8 mouse cellular contexts compared by ENCODE assay signal in the genomic region with DNA sequence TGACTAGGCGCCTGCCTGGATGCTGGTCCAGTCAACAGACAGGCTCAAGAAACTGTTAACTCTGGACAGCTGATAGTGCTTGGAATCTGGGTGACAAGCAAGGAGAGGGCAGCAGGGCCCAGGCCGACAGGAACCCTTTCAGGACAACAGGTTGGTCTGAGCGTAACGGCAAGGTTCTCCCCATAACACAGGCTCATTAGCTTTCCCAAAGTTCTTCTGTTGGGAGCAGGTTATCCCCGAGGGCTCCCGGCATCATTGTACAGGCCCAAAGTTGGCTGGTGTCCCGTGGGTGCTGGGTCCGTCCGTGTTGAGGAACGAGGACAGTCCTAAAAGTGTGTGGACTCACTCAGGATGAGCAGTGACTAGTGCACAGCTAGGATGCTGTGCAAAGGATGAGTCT. TPM values are rescaled to one million over a fixed set of nuclear protein-coding genes. Genes with fewer than 3 reads are reported as not detected.
DNase-seq lines count a peak whose midpoint lies in the region; ATAC-seq and TF ChIP-seq lines count a peak whose summit lies in the region.

No protein-coding gene starts in this region.

- ATAC-seq in kidney, embryonic 15.5 days (replicated peaks; ENCODE audit: low FRiP score): no peak
- ATAC-seq in embryonic facial prominence, embryonic 14.5 days (ENCODE audit: low read depth): no peak
- ATAC-seq in intestine, embryonic 16.5 days: no peak
- no peak for ATAC-seq in neural tube, embryonic 13.5 days (ENCODE audit: low read depth)

- peaks cover 19% of the 10 kb centered on the region for H3K27me3 ChIP-seq in kidney, embryonic 15.5 days
- no peaks in the 10 kb centered on the region for H3K27me3 ChIP-seq in kidney, adult 2 months (replicated peaks; ENCODE audit: control insufficient read depth, insufficient read depth, low read length)
- H3K27me3 ChIP-seq in embryonic facial prominence, embryonic 14.5 days (replicated peaks; ENCODE audit: control insufficient read depth, insufficient read depth, low read length): 0 out of 2 replicates have a peak, but pooled peaks cover 5% of the 10 kb centered on the region
- H3K27me3 ChIP-seq in intestine, embryonic 16.5 days (replicated peaks; ENCODE audit: control insufficient read depth, insufficient read depth, low read length): no peaks in the 10 kb centered on the region
- peaks cover 32% of the 10 kb centered on the region for H3K27me3 ChIP-seq in neural tube, embryonic 13.5 days

- TF ChIP-seq POLR2A in kidney, adult 2 months (IDR thresholded peaks at IDR 0.05; ENCODE audit: low read depth, low read length): no peak

- peak overlapping the region; percentile 89 for H3K4me2 ChIP-seq in kidney, embryonic 15.5 days
- peak overlapping the region; percentile 65 for H3K4me2 ChIP-seq in embryonic facial prominence, embryonic 14.5 days (ENCODE audit: low read depth, low read length)
- peak overlapping the region; percentile 83 for H3K4me2 ChIP-seq in intestine, embryonic 16.5 days (ENCODE audit: low read depth, low read length)
- peak overlapping the region; percentile 62 for H3K4me2 ChIP-seq in neural tube, embryonic 13.5 days

- WGBS in kidney, embryonic 15.5 days: 17% methylated on average over 10 of the region's 10 CpGs
- WGBS in kidney, adult 2 months: 63% methylated on average over 10 of the region's 10 CpGs
- WGBS in embryonic facial prominence, embryonic 14.5 days: 13% methylated on average over 10 of the region's 10 CpGs
- WGBS in intestine, embryonic 16.5 days: 28% methylated on average over 10 of the region's 10 CpGs
- 13% methylated on average over 10 of the region's 10 CpGs for WGBS in neural tube, embryonic 13.5 days

- H3K9ac ChIP-seq in kidney, embryonic 15.5 days: peak overlapping the region; percentile 64
- peak overlapping the region; percentile 65 for H3K9ac ChIP-seq in embryonic facial prominence, embryonic 14.5 days (ENCODE audit: low read depth, low read length)
- H3K9ac ChIP-seq in intestine, embryonic 16.5 days (ENCODE audit: low read depth, low read length): peak overlapping the region; percentile 76
- H3K9ac ChIP-seq in neural tube, embryonic 13.5 days: peak overlapping the region; percentile 63; the same call in 1 of the 2 replicates

- no peaks in the 10 kb centered on the region for H3K36me3 ChIP-seq in kidney, embryonic 15.5 days
- no peaks in the 10 kb centered on the region for H3K36me3 ChIP-seq in kidney, adult 2 months (ENCODE audit: control insufficient read depth, insufficient read depth, low read length)
- H3K36me3 ChIP-seq in embryonic facial prominence, embryonic 14.5 days (ENCODE audit: control insufficient read depth, insufficient read depth, low read length): peaks cover 6% of the 10 kb centered on the region; the same call in 1 of the 2 replicates
- no peaks in the 10 kb centered on the region for H3K36me3 ChIP-seq in intestine, embryonic 16.5 days (ENCODE audit: control insufficient read depth, insufficient read depth, low read length)
- no peaks in the 10 kb centered on the region for H3K36me3 ChIP-seq in neural tube, embryonic 13.5 days

- DNase-seq in kidney, adult 2 months: no peak
- DNase-seq in embryonic facial prominence, embryonic 14.5 days (ENCODE audit: low spot score): no peak
- DNase-seq in right cerebral cortex, postnatal 14 days: no peak
- no peak for DNase-seq in right cerebral cortex, postnatal 10 days (ENCODE audit: low spot score in 2 of 2)
- DNase-seq in testis, postnatal 10 days (ENCODE audit: low spot score): no peak

- no peak for TF ChIP-seq CTCF in kidney, adult 2 months (conservative IDR thresholded peaks at IDR 0.05; ENCODE audit: insufficient read depth, insufficient read length, low read depth, low read length)

- no peaks in the 10 kb centered on the region for H3K9me3 ChIP-seq in kidney, embryonic 15.5 days (replicated peaks)
- H3K9me3 ChIP-seq in embryonic facial prominence, embryonic 14.5 days (ENCODE audit: control insufficient read depth, low read length): no peaks in the 10 kb centered on the region
- H3K9me3 ChIP-seq in intestine, embryonic 16.5 days (ENCODE audit: control insufficient read depth, low read length): no peaks in the 10 kb centered on the region
- H3K9me3 ChIP-seq in neural tube, embryonic 13.5 days: no peaks in the 10 kb centered on the region

- H3K27ac ChIP-seq in kidney, embryonic 15.5 days: peak overlapping the region; percentile 59; the same call in 1 of the 2 replicates
- no peak overlapping the region for H3K27ac ChIP-seq in kidney, adult 2 months (ENCODE audit: insufficient read depth, low read depth, low read length)
- 0 out of 2 replicates have a peak overlapping the region, but pooled peaks have one; percentile 39 for H3K27ac ChIP-seq in embryonic facial prominence, embryonic 14.5 days (replicated peaks; ENCODE audit: low read depth, low read length)
- H3K27ac ChIP-seq in intestine, embryonic 16.5 days (ENCODE audit: low read length): peak overlapping the region; percentile 73
- H3K27ac ChIP-seq in neural tube, embryonic 13.5 days (replicated peaks): no peak overlapping the region

- H3K4me3 ChIP-seq in kidney, embryonic 15.5 days (replicated peaks): peak overlapping the region; percentile 61
- H3K4me3 ChIP-seq in kidney, adult 2 months (ENCODE audit: insufficient read depth, low read depth, low read length): no peak overlapping the region
- peak overlapping the region; percentile 53 for H3K4me3 ChIP-seq in embryonic facial prominence, embryonic 14.5 days (ENCODE audit: low read depth, low read length)
- peak overlapping the region; percentile 65 for H3K4me3 ChIP-seq in intestine, embryonic 16.5 days (ENCODE audit: low read length)
- peak overlapping the region; percentile 43 for H3K4me3 ChIP-seq in neural tube, embryonic 13.5 days

- peaks cover 48% of the 10 kb centered on the region for H3K4me1 ChIP-seq in kidney, embryonic 15.5 days
- no peaks in the 10 kb centered on the region for H3K4me1 ChIP-seq in kidney, adult 2 months (ENCODE audit: control insufficient read depth, insufficient read depth, low read length)
- H3K4me1 ChIP-seq in embryonic facial prominence, embryonic 14.5 days (ENCODE audit: control insufficient read depth, insufficient read depth, low read length): peaks cover 20% of the 10 kb centered on the region; the same call in 1 of the 2 replicates
- peaks cover 33% of the 10 kb centered on the region for H3K4me1 ChIP-seq in intestine, embryonic 16.5 days (ENCODE audit: control insufficient read depth, insufficient read depth, low read length)
- peaks cover 37% of the 10 kb centered on the region for H3K4me1 ChIP-seq in neural tube, embryonic 13.5 days (replicated peaks)

RNA-seq across cellular contexts. Expression of a gene that starts 1.6 kb away (rescaled TPM):
- polyA plus RNA-seq in kidney, embryonic 15.5 days (2015; fragmentation: Nextera tagmentation; extraction: Ambion mirVana): 54.0 and 66.0 TPM in 2 replicates
- 2.0 and 2.9 TPM in 2 replicates for polyA plus RNA-seq in kidney, adult 2 months (2012; rRNA removed)
- polyA plus RNA-seq in embryonic facial prominence, embryonic 14.5 days (2014; fragmentation: Nextera tagmentation; extraction: Ambion mirVana): 35.2 and 39.9 TPM in 2 replicates
- polyA plus RNA-seq in intestine, embryonic 16.5 days (2015; fragmentation: Nextera tagmentation; extraction: Ambion mirVana): 83.8 and 92.6 TPM in 2 replicates
- polyA plus RNA-seq in neural tube, embryonic 13.5 days (2015; fragmentation: Nextera tagmentation; extraction: Ambion mirVana): 12.7 and 16.8 TPM in 2 replicates

RNA-seq across cellular contexts. Expression of a gene that starts 17.2 kb away (rescaled TPM):
- polyA plus RNA-seq in kidney, embryonic 15.5 days (2015; fragmentation: Nextera tagmentation; extraction: Ambion mirVana): 8.0 and 8.4 TPM in 2 replicates
- 2.9 and 3.5 TPM in 2 replicates for polyA plus RNA-seq in kidney, adult 2 months (2012; rRNA removed)
- polyA plus RNA-seq in embryonic facial prominence, embryonic 14.5 days (2014; fragmentation: Nextera tagmentation; extraction: Ambion mirVana): 4.6 and 5.5 TPM in 2 replicates
- polyA plus RNA-seq in intestine, embryonic 16.5 days (2015; fragmentation: Nextera tagmentation; extraction: Ambion mirVana): 3.6 and 4.3 TPM in 2 replicates
- polyA plus RNA-seq in neural tube, embryonic 13.5 days (2015; fragmentation: Nextera tagmentation; extraction: Ambion mirVana): 3.9 and 4.2 TPM in 2 replicates

RNA-seq across cellular contexts. Expression of a gene that starts 41.3 kb away (rescaled TPM):
- 129 and 140 TPM in 2 replicates for polyA plus RNA-seq in kidney, embryonic 15.5 days (2015; fragmentation: Nextera tagmentation; extraction: Ambion mirVana)
- 63.3 and 71.0 TPM in 2 replicates for polyA plus RNA-seq in kidney, adult 2 months (2012; rRNA removed)
- 59.6 and 65.2 TPM in 2 replicates for polyA plus RNA-seq in embryonic facial prominence, embryonic 14.5 days (2014; fragmentation: Nextera tagmentation; extraction: Ambion mirVana)
- 93.9 and 97.7 TPM in 2 replicates for polyA plus RNA-seq in intestine, embryonic 16.5 days (2015; fragmentation: Nextera tagmentation; extraction: Ambion mirVana)
- polyA plus RNA-seq in neural tube, embryonic 13.5 days (2015; fragmentation: Nextera tagmentation; extraction: Ambion mirVana): 135 and 138 TPM in 2 replicates

Comparison
In these comparisons a context has a peak if more than half of its experiments do, and no peak if none do; other contexts are left out.
1. H3K27ac ChIP-seq: peak in kidney, embryonic 15.5 days (single experiment), embryonic facial prominence, embryonic 14.5 days (single experiment) and intestine, embryonic 16.5 days (single experiment); none in kidney, adult 2 months (single experiment) and neural tube, embryonic 13.5 days (single experiment).
2. Peak in every context shown above with its lines, with median percentiles within 50 percentile points of each other: H3K4me2 ChIP-seq and H3K9ac ChIP-seq.